Mouse (Mus musculus) MEL (cell line): Measurements from ENCODE around the gene Cep55. TPM values are rescaled to one million over a fixed set of nuclear protein-coding genes. Genes with fewer than 3 reads are reported as not detected.

Experiments
- DNase-seq: peaks from one replicate; pipeline ENCODE4 v3.0.0; 2011; ENCODE audit warnings: low read depth, low spot score
- H3K27ac ChIP-seq: 2 replicates; pipeline ENCODE4 v1.5.1; 2012; ENCODE audit warnings: low read depth, mild to moderate bottlenecking, control low read depth, low read length, moderate library complexity; ENCODE audit not compliant: control insufficient read depth
- H3K27me3 ChIP-seq, 2 experiments: fragments of 150-350 bp in 1 of 2; sonication (generic) in 1 of 2; 2 replicates each; pipeline ENCODE4 v1.6.1; 2012; ENCODE audit warnings: low read length in 2 of 2, mild to moderate bottlenecking in 2 of 2, improper control_type of control experiment in 1 of 2, moderate library complexity in 1 of 2; ENCODE audit not compliant: insufficient read depth in 2 of 2, control insufficient read depth in 1 of 2
- H3K36me3 ChIP-seq, 2 experiments: 2 replicates each; pipeline ENCODE4 v1.6.1; 2012 to 2014; ENCODE audit warnings: low read length in 2 of 2, improper control_type of control experiment in 1 of 2, inconsistent platforms in 1 of 2, mild to moderate bottlenecking in 1 of 2; ENCODE audit not compliant: insufficient read depth in 2 of 2, control insufficient read depth in 1 of 2
- H3K4me1 ChIP-seq, 2 experiments: fragments of 150-350 bp in 1 of 2; sonication (generic) in 1 of 2; 2 replicates each; pipeline ENCODE4 v1.6.1; 2012; ENCODE audit warnings: low read length in 2 of 2, improper control_type of control experiment in 1 of 2, mild to moderate bottlenecking in 1 of 2; ENCODE audit not compliant: insufficient read depth in 2 of 2, control insufficient read depth in 1 of 2
- H3K4me3 ChIP-seq, 2 experiments: fragments of 150-350 bp in 1 of 2; sonication (generic) in 1 of 2; 2 replicates each; pipeline ENCODE4 v1.5.1; 2012; ENCODE audit warnings: low read depth in 2 of 2, low read length in 2 of 2, mild to moderate bottlenecking in 2 of 2, moderate library complexity in 2 of 2, control low read depth in 1 of 2, improper control_type of control experiment in 1 of 2; ENCODE audit not compliant: control insufficient read depth in 1 of 2, insufficient read depth in 1 of 2
- H3K79me2 ChIP-seq: 2 replicates; pipeline ENCODE4 v1.6.1; 2012; ENCODE audit warnings: mild to moderate bottlenecking, low read length, moderate library complexity; ENCODE audit not compliant: control insufficient read depth, poor library complexity, insufficient read depth
- H3K9ac ChIP-seq: 2 replicates; pipeline ENCODE4 v1.6.1; 2012; ENCODE audit warnings: low read depth, mild to moderate bottlenecking, control low read depth, low read length, moderate library complexity; ENCODE audit not compliant: control insufficient read depth, poor library complexity, severe bottlenecking
- H3K9me3 ChIP-seq: fragments of 150-350 bp; sonication (generic); replicated peaks from 2 replicates; pipeline ENCODE4 v1.6.1; 2012; ENCODE audit warnings: mild to moderate bottlenecking, low read length, improper control_type of control experiment, moderate library complexity; ENCODE audit not compliant: insufficient read depth
- BHLHE40 ChIP-seq: IDR thresholded peaks from 2 replicates; pipeline ENCODE4 v1.6.1; 2012; ENCODE audit warnings: low read depth, mild to moderate bottlenecking, inconsistent platforms, low read length, improper control_type of control experiment, borderline replicate concordance
- CHD1 ChIP-seq: IDR thresholded peaks from 2 replicates; pipeline ENCODE4 v1.6.1; 2012; ENCODE audit warnings: low read depth, mild to moderate bottlenecking, inconsistent platforms, low read length, improper control_type of control experiment
- CHD2 ChIP-seq: IDR thresholded peaks from 2 replicates; pipeline ENCODE4 v1.6.1; 2011; ENCODE audit warnings: low read length, improper control_type of control experiment
- CTCF ChIP-seq, 3 experiments: IDR thresholded peaks in 2 of 3; conservative IDR thresholded peaks in 1 of 3; 2 replicates each; pipeline ENCODE4 v1.5.1; 2011 to 2012; ENCODE audit warnings: low read length in 3 of 3, low read depth in 2 of 3, mild to moderate bottlenecking in 2 of 3, improper control_type of control experiment in 1 of 3, inconsistent platforms in 1 of 3, mixed read lengths in 1 of 3, moderate library complexity in 1 of 3; ENCODE audit not compliant: control insufficient read depth in 1 of 3, insufficient read depth in 1 of 3, poor library complexity in 1 of 3, severe bottlenecking in 1 of 3
- ELF1 ChIP-seq: IDR thresholded peaks from 2 replicates; pipeline ENCODE4 v1.6.1; 2014; ENCODE audit warnings: low read depth, mild to moderate bottlenecking, inconsistent platforms, low read length, improper control_type of control experiment, moderate library complexity
- ETS1 ChIP-seq: IDR thresholded peaks from 2 replicates; pipeline ENCODE4 v1.6.1; 2012; ENCODE audit warnings: low read depth, mild to moderate bottlenecking, inconsistent platforms, low read length, improper control_type of control experiment, moderate library complexity
- GABPA ChIP-seq: IDR thresholded peaks from 2 replicates; pipeline ENCODE4 v1.6.1; 2012; ENCODE audit warnings: low read depth, mild to moderate bottlenecking, inconsistent platforms, low read length, improper control_type of control experiment, moderate library complexity
- HCFC1 ChIP-seq: IDR thresholded peaks from 2 replicates; pipeline ENCODE4 v1.6.1; 2012; ENCODE audit warnings: low read depth, mild to moderate bottlenecking, inconsistent platforms, low read length, improper control_type of control experiment, moderate library complexity
- JUND ChIP-seq: IDR thresholded peaks from 2 replicates; pipeline ENCODE4 v1.6.1; 2011; ENCODE audit warnings: low read depth, mild to moderate bottlenecking, improper control_type of control experiment, low read length
- MAFK ChIP-seq: IDR thresholded peaks from 2 replicates; pipeline ENCODE4 v1.6.1; 2011; ENCODE audit warnings: low read depth, mild to moderate bottlenecking, low read length, improper control_type of control experiment, borderline replicate concordance
- MAX ChIP-seq: IDR thresholded peaks from 2 replicates; pipeline ENCODE4 v1.6.1; 2011; ENCODE audit warnings: low read length, improper control_type of control experiment
- MAZ ChIP-seq: IDR thresholded peaks from 2 replicates; pipeline ENCODE4 v1.6.1; 2012; ENCODE audit warnings: low read depth, mild to moderate bottlenecking, inconsistent platforms, low read length, improper control_type of control experiment
- MEF2A ChIP-seq: IDR thresholded peaks from 2 replicates; pipeline ENCODE4 v1.6.1; 2014; ENCODE audit warnings: low read depth, mild to moderate bottlenecking, inconsistent platforms, low read length, improper control_type of control experiment; ENCODE audit not compliant: poor library complexity, insufficient replicate concordance, severe bottlenecking; ENCODE audit errors: extremely low read depth
- MXI1 ChIP-seq: IDR thresholded peaks from 2 replicates; pipeline ENCODE4 v1.6.1; 2011; ENCODE audit warnings: mild to moderate bottlenecking, low read depth, low read length, improper control_type of control experiment
- NELFE ChIP-seq: IDR thresholded peaks from 2 replicates; pipeline ENCODE4 v1.6.1; 2011; ENCODE audit warnings: low read depth, low read length, improper control_type of control experiment
- NRF1 ChIP-seq: IDR thresholded peaks from 2 replicates; pipeline ENCODE4 v1.6.1; 2014; ENCODE audit warnings: low read depth, mild to moderate bottlenecking, inconsistent platforms, low read length, improper control_type of control experiment, moderate library complexity; ENCODE audit not compliant: poor library complexity, insufficient read depth, severe bottlenecking
- POLR2AphosphoS2 ChIP-seq: IDR thresholded peaks from 2 replicates; pipeline ENCODE4 v1.6.1; 2011; ENCODE audit warnings: low read length, improper control_type of control experiment
- POLR2AphosphoS5 ChIP-seq: IDR thresholded peaks from 2 replicates; pipeline ENCODE4 v1.6.1; 2012; ENCODE audit warnings: low read depth, borderline replicate concordance, mild to moderate bottlenecking, inconsistent platforms, low read length, moderate library complexity, mixed read lengths
- RCOR1 ChIP-seq: IDR thresholded peaks from 2 replicates; pipeline ENCODE4 v1.6.1; 2012; ENCODE audit warnings: low read depth, mild to moderate bottlenecking, inconsistent platforms, low read length, improper control_type of control experiment
- SIN3A ChIP-seq: IDR thresholded peaks from 2 replicates; pipeline ENCODE4 v1.6.1; 2012; ENCODE audit warnings: low read length, improper control_type of control experiment, inconsistent platforms
- TCF12 ChIP-seq: IDR thresholded peaks from 2 replicates; pipeline ENCODE4 v1.6.1; 2014; ENCODE audit warnings: low read depth, mild to moderate bottlenecking, inconsistent platforms, low read length, improper control_type of control experiment, moderate library complexity
- USF1 ChIP-seq: IDR thresholded peaks from 2 replicates; pipeline ENCODE4 v1.6.1; 2014; ENCODE audit warnings: low read depth, mild to moderate bottlenecking, inconsistent platforms, low read length, improper control_type of control experiment, moderate library complexity
- ZMIZ1 ChIP-seq: IDR thresholded peaks from 2 replicates; pipeline ENCODE4 v1.6.1; 2012; ENCODE audit warnings: low read depth, mild to moderate bottlenecking, inconsistent platforms, low read length, improper control_type of control experiment, moderate library complexity
- ZNF384 ChIP-seq: IDR thresholded peaks from 2 replicates; pipeline ENCODE4 v1.6.1; 2012; ENCODE audit warnings: low read depth, mild to moderate bottlenecking, inconsistent platforms, low read length, improper control_type of control experiment
- polyA plus RNA-seq, 2 experiments: library from polyadenylated mRNA; stranded (reverse) in 1 of 2; unstranded in 1 of 2; fragments of >175 nt in 1 of 2; fragments of >200 nt in 1 of 2; gene quantifications; 2 replicates each; pipeline versions ENCODE4 v1.2.1 to v1.2.4; 2012; ENCODE audit warnings: low replicate concordance in 2 of 2, low read depth in 1 of 2; ENCODE audit not compliant: insufficient read length in 2 of 2, insufficient read depth in 1 of 2, missing spikeins in 1 of 2
- total RNA-seq: library from RNA; depleted of rRNA; stranded (reverse); fragments of 300-350 nt; gene quantifications from 2 replicates; pipeline ENCODE4 v1.2.3, GENCODE M21; 2012

Gene Cep55
- total and polyA plus RNA-seq, 3 experiments, result 11.1 to 17.1 TPM; not detected in 1

- Histone ChIP-seq H3K4me1 (no peaks in the 10 kb centered on the region; a peak in 1 of 4 replicates), H3K9ac (no peak overlapping the region), H3K9me3 (no peaks in the 10 kb centered on the region), H3K4me3 (0 out of 4 replicates have a peak overlapping the region, but pooled peaks of 1 of the 2 experiments have one; percentile 19), H3K27ac (no peak overlapping the region)
- DNase-seq, result peak; percentile 52
- TF ChIP-seq GABPA, result no peak
- peak; percentile 56; the same call in 1 of the 2 replicates for TF ChIP-seq ZNF384
- TF ChIP-seq, all 39 proteins: peak for 1
- Histone ChIP-seq H3K27me3 (no peaks in the 10 kb centered on the region; a peak in 1 of 4 replicates), H3K36me3 (no peaks in the 10 kb centered on the region), H3K79me2 (no peaks in the 10 kb centered on the region)
Measured at GRCm38 (mm10) chr19:38030673-38031137, 24.1 kb upstream of the Cep55 start.

GRCm38 (mm10) chr19:38031144-38031543 is 23.7 kb upstream of the Cep55 start:
- Histone ChIP-seq H3K27ac (no peak overlapping the region), H3K79me2 (no peaks in the 10 kb centered on the region), H3K4me1 (no peaks in the 10 kb centered on the region; a peak in 1 of 4 replicates), H3K4me3 (no peak overlapping the region), H3K9me3 (no peaks in the 10 kb centered on the region), H3K9ac (no peak overlapping the region), H3K27me3 (no peaks in the 10 kb centered on the region; a peak in 1 of 4 replicates), H3K36me3 (no peaks in the 10 kb centered on the region)
- peak; percentile 13 for DNase-seq
- TF ChIP-seq POLR2AphosphoS2, result no peak
- no peak for TF ChIP-seq ZNF384
- no peak for TF ChIP-seq ZMIZ1
- no peak for TF ChIP-seq USF1
- TF ChIP-seq ETS1, result no peak
- no peak for TF ChIP-seq MXI1
- no peak for TF ChIP-seq SIN3A
- TF ChIP-seq NELFE, result no peak
- TF ChIP-seq MAFK, result no peak
- no peak for TF ChIP-seq NRF1
- no peak for TF ChIP-seq TCF12

GRCm38 (mm10) chr19:38032993-38033734 is 21.6 kb upstream of the Cep55 start:
- H3K9ac ChIP-seq, result no peak overlapping the region
- no peaks in the 10 kb centered on the region; a peak in 1 of 4 replicates for H3K4me1 ChIP-seq
- no peaks in the 10 kb centered on the region for H3K9me3 ChIP-seq
- H3K27ac ChIP-seq, result no peak overlapping the region
- no peak for DNase-seq
- no peaks in the 10 kb centered on the region for H3K79me2 ChIP-seq
- no peaks in the 10 kb centered on the region for H3K36me3 ChIP-seq
- H3K27me3 ChIP-seq, result no peaks in the 10 kb centered on the region; a peak in 1 of 4 replicates
- TF ChIP-seq CHD2, result no peak
- no peak for TF ChIP-seq ELF1
- TF ChIP-seq MAX, result no peak
- TF ChIP-seq MEF2A, result no peak
- no peak for TF ChIP-seq MAZ
- no peak for TF ChIP-seq ZNF384
- no peak for TF ChIP-seq NRF1
- TF ChIP-seq RCOR1, result no peak
- no peak for TF ChIP-seq CHD1
- no peak for TF ChIP-seq POLR2AphosphoS5
- no peak for TF ChIP-seq JUND
- TF ChIP-seq ZMIZ1, result no peak
- no peak for TF ChIP-seq HCFC1
- TF ChIP-seq CTCF (IDR thresholded peaks at IDR 0.05 in 2 of 3, conservative IDR thresholded peaks at IDR 0.05 in 1 of 3; ENCODE audit: control insufficient read depth in 1 of 3, insufficient read depth in 1 of 3, low read depth in 2 of 3, low read length in 3 of 3, poor library complexity in 1 of 3, severe bottlenecking in 1 of 3), result no peak
- no peak for TF ChIP-seq BHLHE40
- no peak overlapping the region for H3K4me3 ChIP-seq
